Mouse (Mus musculus) gastrocnemius, postnatal 14 days (tissue): Measurements from ENCODE around the gene Inca1. TPM values are rescaled to one million over a fixed set of nuclear protein-coding genes. Genes with fewer than 3 reads are reported as not detected.

Experiments
- DNase-seq: peaks from one replicate; pipeline ENCODE4 v3.0.0; 2021; ENCODE audit warnings: mixed read lengths
- intact Hi-C: fragments of 180-260 bp; cut with DNase I; formaldehyde crosslinking; loops from one replicate; pipeline ENCODE4 v1.15.1; 2025; ENCODE audit warnings: low total_unique reads
- total RNA-seq, 2 experiments: library from RNA; stranded (reverse); gene quantifications; 2 replicates each; pipeline ENCODE4 v1.2.3; 2021

Gene Inca1
- total RNA-seq, 2 experiments from 2014 or later: 2.5 to 3.3 TPM

GRCm38 (mm10) chr11:70674501-70674900 is 25.5 kb downstream of the Inca1 start:
- intact Hi-C loops: no loop called here
- no peak for DNase-seq

- intact Hi-C loops: no loop called here
- no peak for DNase-seq
These were observed 25.9 kb downstream of the Inca1 start for GRCm38 (mm10) chr11:70674014-70674413.

DNA sequence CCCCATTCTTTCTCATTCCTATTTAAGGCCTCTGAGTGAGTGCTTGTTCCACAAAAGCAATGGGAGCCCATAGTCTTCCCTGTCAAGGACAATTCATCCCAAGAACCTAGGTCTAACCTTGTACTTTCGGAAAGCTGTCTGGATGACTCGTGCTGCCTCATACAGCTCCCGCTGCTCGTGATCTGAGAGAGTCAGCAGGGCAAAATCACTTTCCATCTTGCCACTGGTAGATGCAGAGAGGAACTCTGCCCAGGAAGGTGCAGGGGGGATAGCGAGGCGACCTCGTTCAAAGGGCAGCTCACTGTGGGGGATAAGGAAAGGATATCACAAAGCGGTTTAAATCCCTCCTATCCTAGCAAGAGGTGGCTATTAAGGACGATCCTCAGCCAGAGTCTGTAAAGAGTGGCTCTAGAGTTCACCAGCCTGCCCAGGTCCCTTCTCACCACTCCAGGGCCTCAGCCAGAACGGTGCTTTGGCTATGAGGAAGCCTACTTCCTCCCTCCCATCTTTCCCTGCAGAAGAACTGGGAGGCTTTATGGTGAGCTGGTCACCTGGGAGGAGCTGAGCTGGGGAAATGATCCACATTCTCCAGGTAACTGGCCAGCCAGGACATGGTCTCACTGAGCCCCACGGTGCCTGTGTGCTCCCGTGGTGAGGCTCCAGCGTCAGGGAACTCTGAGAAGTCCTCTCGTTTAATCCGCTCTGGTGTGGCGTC is 28.5 kb downstream of the Inca1 start:
- intact Hi-C loops: no loop called here
- no peak for DNase-seq

GRCm38 (mm10) chr11:70670483-70670882 is 29.5 kb downstream of the Inca1 start:
- intact Hi-C loops: no loop called here
- DNase-seq: no peak

- intact Hi-C loops: no loop called here
- peak; percentile 78 for DNase-seq
These were observed 30.2 kb downstream of the Inca1 start for GRCm38 (mm10) chr11:70669582-70670345.

DNA sequence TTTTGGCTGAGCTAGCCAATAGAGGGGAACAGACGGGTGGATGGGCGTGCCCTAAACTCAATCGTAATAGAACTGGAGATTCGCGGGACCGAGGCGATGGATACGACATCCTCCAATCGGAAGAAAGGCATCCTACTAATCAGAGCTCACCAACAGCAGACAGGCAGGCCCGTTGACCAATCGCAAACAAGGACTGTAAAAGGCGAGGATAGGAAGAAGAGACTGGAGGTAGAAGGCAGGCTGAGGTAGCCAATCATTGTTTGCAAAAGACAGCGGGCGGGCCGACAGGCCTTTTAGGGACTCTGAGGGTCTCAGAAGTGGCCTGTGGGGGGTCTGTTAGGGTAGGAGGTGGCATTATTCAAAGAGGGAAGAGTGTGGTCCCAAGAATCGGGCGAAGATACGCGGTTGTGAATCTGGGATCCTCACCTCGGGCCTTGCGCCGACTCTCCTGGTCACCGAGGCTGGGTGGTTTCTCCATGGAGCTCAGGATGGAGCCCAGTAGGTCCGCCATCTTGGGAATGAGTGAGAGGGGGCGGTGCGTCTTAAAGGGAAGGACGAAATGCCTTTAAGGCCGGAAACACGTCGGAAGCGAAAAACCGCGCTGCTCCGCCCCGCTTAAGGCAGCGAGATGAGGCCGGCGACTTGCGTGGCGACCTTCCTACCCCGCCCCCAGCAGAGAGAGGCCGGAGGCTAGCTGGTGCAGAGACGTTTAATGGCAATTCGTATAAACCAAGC is 31.0 kb downstream of the Inca1 start, which contains the start of gene Spag7:
Spag7 (minus strand) TSS at position 646 of the 735 bp plus-strand sequence.
- intact Hi-C loops: no loop called here

DNA sequence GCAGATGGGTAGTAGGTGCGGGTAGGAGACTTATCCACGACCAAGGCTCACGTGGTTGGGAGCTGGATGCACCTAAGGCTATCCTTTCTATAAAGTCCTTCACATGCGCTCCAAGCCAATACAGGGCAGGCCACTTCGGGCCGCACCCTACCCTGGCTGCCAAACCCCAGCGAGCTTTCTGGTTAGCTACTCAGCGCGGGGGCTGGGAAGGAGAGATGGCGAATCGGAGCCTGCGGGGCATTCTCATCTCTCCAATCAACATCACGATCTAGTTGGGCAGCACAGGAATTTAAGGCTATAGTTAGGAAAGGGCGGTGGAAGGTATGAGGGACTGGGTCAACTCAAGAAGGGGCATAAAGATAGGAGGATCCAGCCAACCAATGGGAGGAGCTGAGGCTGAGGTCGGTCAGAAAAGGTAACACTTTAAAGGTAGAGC is 31.6 kb downstream of the Inca1 start:
- intact Hi-C loops: no loop called here
- DNase-seq: peak; percentile 85

More for the DNA sequence above, 31.0 kb downstream of the Inca1 start, which contains the start of gene Spag7:
- DNase-seq: peak; percentile 94

DNA sequence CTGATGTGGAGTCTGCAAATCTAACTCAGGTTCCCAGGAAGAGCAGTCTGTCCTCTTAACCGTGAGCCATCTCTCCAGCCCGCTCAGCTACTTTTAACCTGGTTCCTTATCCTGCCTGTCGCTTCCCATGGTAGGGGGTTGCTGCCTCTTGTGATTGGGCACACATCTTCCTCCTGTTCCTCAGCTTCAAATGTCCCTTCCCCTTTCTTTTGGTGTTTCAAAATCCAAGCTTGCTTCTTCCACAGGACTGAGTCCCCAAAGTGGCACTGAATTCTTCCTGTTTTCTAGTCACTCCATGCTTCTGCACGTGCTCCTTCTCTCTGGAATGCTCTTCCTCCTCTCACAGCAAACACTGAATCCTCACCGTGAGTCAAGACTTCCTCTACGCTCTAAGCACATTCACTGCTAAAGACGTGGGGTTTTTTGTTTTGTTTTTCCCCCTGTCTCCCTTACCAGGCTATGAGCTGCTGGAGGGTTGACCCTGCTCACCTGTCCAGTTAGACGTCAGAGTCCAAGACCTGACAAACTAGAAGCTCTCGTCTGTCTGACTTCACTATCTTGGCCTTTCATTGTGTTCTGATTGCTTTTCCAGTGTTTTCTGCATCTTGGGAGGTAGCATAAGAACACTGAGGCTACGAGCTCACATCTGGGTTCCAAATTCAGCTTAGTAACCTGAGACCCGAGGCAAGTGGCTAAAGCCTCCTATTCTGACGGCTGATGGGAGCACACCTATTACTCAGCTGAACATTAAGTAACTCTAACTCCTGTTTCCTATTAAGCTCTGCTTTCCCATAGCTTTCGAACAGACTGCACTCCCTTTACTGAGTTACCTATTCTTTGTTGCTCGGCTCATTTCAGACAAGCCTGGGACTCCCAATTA is 32.4 kb downstream of the Inca1 start:
- intact Hi-C loops: no loop called here
- no peak for DNase-seq

DNA sequence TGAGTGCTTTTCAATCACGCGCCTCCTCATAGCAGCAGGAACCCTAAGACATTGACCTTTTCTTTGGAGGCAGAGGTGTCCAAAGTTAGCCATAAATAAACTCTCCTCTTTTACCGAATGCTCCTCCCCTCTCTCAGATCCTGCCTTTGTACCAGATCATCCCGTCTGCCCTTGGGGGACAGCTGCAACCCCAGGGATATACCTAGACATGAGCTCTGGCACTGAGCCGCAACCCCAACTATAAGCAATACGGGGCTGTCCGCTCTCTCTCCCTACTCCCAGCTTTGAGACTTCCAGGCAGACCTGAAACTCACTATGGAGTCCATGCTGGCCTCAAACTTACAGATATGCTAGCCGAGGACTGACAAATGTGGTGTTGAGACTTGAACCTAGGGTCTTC is 33.3 kb downstream of the Inca1 start:
- no peak for DNase-seq
- intact Hi-C loops: no loop called here

DNA sequence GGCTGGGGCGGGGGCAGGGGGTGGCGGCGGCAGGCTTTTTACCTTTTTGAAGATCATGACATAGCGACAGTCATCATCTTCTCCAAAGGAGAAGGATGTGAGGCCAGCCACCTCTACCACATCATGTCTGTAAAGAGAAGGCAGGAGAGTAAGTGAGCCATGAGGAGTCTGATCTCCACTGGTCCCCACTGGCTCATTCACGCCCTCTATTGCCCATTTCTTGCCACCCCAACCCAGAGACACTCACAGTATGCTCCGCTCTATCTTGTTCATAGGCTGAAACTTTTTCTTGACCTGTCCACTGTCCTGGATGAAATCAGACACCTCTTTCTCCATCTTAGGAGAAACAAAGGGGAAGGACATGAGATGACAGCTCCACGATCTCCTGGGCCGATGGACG is 35.2 kb downstream of the Inca1 start:
- no peak for DNase-seq
- intact Hi-C loops: no loop called here

DNA sequence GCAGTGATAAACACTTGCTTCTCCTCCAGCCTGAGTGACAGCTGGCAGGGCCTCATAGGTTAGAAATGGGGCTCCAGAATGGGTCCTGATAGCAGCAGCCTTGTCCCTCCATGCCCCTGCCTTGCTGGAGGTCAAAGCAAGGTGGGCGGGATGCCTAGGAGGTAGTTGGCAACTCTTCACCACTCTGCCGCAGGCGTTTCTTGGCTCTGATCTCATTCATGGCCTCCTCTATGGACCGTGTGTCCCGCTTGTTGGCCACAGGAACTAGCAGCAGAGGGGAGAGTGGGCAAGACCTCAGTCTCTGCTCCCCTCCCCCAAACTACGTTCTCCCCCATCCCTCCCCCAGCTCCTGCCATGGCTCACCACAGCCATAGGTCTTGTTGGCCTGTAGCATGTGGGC is 36.0 kb downstream of the Inca1 start:
- intact Hi-C loops: no loop called here
- no peak for DNase-seq

DNA sequence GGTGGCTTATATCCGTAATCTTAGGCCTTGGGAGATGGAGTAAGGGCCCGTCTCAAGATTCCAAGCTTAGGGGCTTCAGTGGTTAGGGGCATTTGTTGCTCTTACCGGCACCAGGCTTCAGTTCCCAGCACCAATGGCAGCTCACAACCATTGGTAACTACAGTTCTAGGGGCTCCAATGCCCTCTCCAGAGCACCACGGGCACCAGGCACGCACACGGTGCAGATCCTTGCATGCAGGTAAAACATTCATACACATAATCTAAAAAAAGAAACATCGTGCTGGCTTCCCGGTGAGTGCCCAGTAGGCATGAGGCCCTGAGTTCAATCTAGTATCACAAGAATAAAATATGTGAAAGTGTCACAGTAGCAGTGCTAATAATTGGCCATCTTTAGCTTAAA is 36.9 kb downstream of the Inca1 start:
- DNase-seq: no peak
- intact Hi-C loops: no loop called here

DNA sequence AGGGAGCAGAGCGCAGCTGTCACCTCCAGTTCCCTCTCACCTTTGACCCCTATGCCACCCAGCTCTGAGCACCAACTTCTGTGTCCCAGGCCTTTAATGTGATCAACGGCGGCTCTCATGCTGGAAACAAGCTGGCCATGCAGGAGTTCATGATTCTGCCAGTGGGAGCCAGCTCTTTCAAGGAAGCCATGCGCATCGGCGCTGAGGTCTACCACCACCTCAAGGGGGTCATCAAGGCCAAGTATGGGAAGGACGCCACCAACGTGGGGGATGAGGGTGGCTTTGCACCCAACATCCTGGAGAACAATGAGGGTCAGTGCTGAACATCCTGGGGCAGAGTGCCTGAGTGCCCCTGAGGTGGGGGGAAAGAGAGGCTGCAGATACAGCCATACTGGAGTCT is 39.4 kb downstream of the Inca1 start:
- intact Hi-C loops: no loop called here
- DNase-seq: no peak

DNA sequence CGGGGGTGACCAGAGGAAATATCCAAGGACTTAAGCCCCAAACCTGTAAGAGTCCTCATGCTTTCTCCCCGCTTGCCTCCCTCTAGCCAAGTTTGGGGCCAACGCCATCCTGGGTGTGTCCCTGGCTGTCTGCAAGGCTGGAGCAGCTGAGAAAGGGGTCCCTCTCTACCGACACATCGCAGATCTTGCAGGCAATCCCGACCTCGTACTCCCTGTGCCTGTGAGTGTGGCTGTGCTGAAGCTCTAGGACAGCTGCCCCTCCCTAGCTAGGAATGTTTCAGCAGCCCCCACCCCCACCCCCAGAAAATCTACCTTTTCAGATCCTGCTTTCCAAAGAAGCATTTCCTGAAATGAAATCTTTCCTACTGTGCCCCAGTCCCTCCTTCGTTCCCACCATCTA is 41.0 kb downstream of the Inca1 start:
- DNase-seq: no peak
- intact Hi-C loops: no loop called here

DNA sequence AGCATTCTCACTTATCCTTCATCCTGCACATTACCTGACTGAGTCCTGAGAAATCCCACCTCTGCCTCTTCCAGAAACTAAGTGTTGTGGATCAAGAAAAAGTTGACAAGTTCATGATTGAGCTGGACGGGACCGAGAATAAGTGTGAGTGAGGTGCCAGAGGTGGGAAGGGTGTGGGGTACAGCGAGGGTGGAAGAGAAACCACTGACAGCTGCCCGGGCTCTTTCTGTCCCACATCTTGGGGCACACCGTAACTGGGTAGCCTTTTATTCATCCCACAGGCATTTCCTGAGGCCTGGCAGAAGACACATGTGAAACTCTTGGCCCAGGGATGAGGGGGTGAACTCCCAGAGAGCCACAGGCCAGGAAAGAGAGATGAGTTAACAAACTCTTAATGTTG is 41.4 kb downstream of the Inca1 start:
- no peak for DNase-seq
- intact Hi-C loops: no loop called here

GRCm38 (mm10) chr11:70657991-70658390 is 42.0 kb downstream of the Inca1 start:
- intact Hi-C loops: no loop called here
- no peak for DNase-seq

DNA sequence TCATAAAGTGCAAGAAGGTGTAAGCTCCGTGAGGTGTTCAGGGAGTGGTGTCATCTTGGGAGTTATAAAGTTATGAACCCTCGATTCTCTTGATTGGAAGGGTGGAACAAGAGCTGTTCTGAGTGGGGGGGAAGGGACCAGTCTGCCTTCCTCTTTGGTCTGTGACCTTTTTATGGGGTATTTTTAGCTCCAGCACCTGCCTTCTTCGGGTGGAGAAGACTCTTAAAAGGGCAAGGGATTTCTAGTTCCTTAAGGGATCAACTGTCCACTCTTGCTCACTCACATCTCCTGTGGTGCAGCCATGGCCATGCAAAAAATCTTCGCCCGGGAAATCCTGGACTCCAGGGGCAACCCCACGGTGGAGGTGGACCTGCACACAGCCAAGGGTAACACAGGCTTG is 42.4 kb downstream of the Inca1 start:
- intact Hi-C loops: no loop called here

DNA sequence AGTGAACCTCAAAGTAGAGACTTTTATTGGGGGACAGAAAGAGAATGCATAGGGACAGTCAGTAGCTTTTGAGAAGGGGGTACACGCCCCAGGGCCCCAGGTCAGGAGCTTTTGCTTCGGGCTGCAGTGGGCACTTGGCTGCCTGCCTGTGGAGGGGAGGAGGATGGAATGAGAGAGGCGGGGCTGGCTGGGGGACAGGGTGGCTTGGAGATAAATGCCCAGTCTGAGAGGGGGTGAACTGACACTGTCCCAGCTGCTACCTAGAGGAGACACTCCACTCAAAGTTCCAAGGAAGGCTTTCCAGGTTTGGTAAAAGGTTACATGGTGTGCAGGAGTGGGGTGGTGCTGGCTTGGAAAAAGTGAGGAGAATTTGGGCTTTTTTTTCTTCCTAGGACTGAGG is 43.0 kb downstream of the Inca1 start, which contains the start of gene Eno3:
Eno3 (plus strand) TSS at position 239 of the 400 bp plus-strand sequence.
- DNase-seq: peak; percentile 80
- intact Hi-C loops: no loop called here

More for the DNA sequence above, 42.4 kb downstream of the Inca1 start:
- DNase-seq: no peak

DNA sequence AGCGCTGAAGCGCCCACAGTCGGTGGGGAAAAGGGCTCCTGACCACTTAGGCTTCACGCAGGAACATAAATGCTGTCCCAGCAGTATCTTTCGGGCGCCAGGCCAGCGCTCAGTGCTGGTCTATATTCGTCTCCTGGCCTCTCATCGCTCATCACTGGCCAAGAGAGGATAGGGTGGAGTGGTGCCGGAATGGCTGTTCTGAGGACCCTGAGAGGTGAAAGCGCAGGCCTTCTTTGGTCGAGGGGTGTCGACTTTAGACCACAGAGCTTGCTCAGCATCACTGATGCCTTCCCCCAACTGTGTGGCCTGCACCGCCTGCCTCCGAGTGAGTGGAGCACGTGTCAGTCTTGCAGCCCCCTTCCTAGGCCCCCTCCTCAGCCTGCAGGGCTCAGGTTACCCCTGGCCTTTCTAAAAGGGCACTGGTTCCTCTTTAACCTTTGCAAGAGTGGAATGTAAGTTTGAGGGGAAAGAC is 43.5 kb downstream of the Inca1 start:
- intact Hi-C loops: no loop called here
- DNase-seq: peak; percentile 85
